Comparison of ENCODE assay signal across 8 mouse cellular contexts in the genomic region with DNA sequence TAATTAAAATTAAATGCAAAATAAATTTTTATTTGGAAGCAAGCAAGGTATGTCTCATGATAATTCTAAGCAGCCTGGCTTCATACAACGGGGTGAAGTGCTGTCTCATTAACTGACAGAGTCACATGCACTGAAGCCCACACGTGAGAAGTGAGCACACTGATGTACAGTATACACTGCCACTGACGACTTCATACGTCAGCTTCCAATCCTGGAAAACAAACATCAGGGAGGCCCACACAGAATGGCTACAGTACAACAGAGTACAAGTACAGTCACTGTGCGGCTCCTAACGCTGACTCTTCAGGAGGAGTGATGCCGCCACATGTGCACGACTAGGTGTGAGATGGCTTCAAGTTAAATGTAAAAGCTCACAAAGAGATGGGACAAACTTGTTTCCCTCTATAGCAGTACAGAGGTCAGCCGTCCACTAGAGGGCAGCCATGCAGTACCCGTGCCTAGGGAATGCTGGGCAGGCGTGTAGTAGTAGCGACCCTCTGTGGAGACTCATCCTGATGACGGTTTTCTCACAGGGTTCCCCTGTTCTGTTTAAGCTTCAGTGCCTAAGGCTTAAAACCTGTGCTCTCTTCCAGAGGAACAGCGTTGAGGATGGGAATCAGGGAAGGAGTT. TPM values are rescaled to one million over a fixed set of nuclear protein-coding genes. Genes with fewer than 3 reads are reported as not detected.
DNase-seq lines count a peak whose midpoint lies in the region; ATAC-seq and TF ChIP-seq lines count a peak whose summit lies in the region.

No protein-coding gene starts in this region.

- TF ChIP-seq POLR2A in ES-Bruce4 (IDR thresholded peaks at IDR 0.05; ENCODE audit: insufficient read depth, low read length) = no peak

- no peak overlapping the region for H3K4me2 ChIP-seq in forebrain, embryonic 15.5 days (replicated peaks)

- peak; percentile 86 for ATAC-seq in cerebellum, adult (ENCODE audit: insufficient number of reproducible peaks, low FRiP score, low TSS enrichment)
- peak; percentile 92 for ATAC-seq in forebrain, embryonic 15.5 days (replicated peaks)
- ATAC-seq in neutrophil, adult 5-6 weeks (ENCODE audit: extremely low read depth, insufficient number of reproducible peaks, low FRiP score, poor library complexity, severe bottlenecking) = peak; percentile 88

- H3K27ac ChIP-seq in ES-Bruce4 (ENCODE audit: insufficient read depth, low read length) = no peak overlapping the region
- no peak overlapping the region for H3K27ac ChIP-seq in forebrain, embryonic 15.5 days (replicated peaks)

- H3K27me3 ChIP-seq in ES-Bruce4 (ENCODE audit: control insufficient read depth, insufficient read depth, low read length, poor library complexity, severe bottlenecking) = no peaks in the 10 kb centered on the region
- H3K27me3 ChIP-seq in forebrain, embryonic 15.5 days = no peaks in the 10 kb centered on the region

- TF ChIP-seq EP300 in ES-Bruce4 (IDR thresholded peaks at IDR 0.05; ENCODE audit: insufficient read depth, low read depth, low read length) = no peak

- no peak overlapping the region for H3K4me3 ChIP-seq in ES-Bruce4 (ENCODE audit: low read depth, low read length)
- no peak overlapping the region for H3K4me3 ChIP-seq in forebrain, embryonic 15.5 days

- DNase-seq in heart, postnatal 14 days = peak; percentile 79 to 88
- peak; percentile 92 for DNase-seq in kidney, postnatal 4 days
- peak; percentile 59 to 72 for DNase-seq in lung, adult 18-20 months
- peak; percentile 39 for DNase-seq in testis, postnatal 14 days (ENCODE audit: low spot score)

- intact Hi-C loops in heart, postnatal 14 days (cut with DNase I) = loop anchor here (2.0 to 5.0 kb wide), 3 partner anchors 33 to 222 kb away; a partner anchor contains a TSS

- H3K4me1 ChIP-seq in ES-Bruce4 (ENCODE audit: control insufficient read depth, insufficient read depth, low read length) = peaks cover 2% of the 10 kb centered on the region
- H3K4me1 ChIP-seq in forebrain, embryonic 15.5 days = no peaks in the 10 kb centered on the region

- H3K9ac ChIP-seq in ES-Bruce4 (ENCODE audit: low read depth, poor library complexity, severe bottlenecking) = no peak overlapping the region
- H3K9ac ChIP-seq in forebrain, embryonic 15.5 days (replicated peaks) = no peak overlapping the region

- H3K9me3 ChIP-seq in ES-Bruce4 (replicated peaks; ENCODE audit: control insufficient read depth, insufficient read depth, low read length, poor library complexity, severe bottlenecking) = no peaks in the 10 kb centered on the region
- H3K9me3 ChIP-seq in forebrain, embryonic 15.5 days = no peaks in the 10 kb centered on the region

- TF ChIP-seq CTCF in ES-Bruce4 (IDR thresholded peaks at IDR 0.05; ENCODE audit: low read depth, low read length) = peak; percentile 99

- H3K36me3 ChIP-seq in ES-Bruce4 (ENCODE audit: control insufficient read depth, insufficient read depth, low read length, poor library complexity, severe bottlenecking) = peaks cover 8% of the 10 kb centered on the region
- peaks cover 40% of the 10 kb centered on the region for H3K36me3 ChIP-seq in forebrain, embryonic 15.5 days

- WGBS in forebrain, embryonic 15.5 days = 32% methylated on average over 14 of the region's 14 CpGs

RNA-seq across cellular contexts. Expression of a gene that starts 6.0 kb away (rescaled TPM):
- polyA plus RNA-seq in ES-Bruce4 (2011; ENCODE audit: insufficient read depth, insufficient read length, low read depth, missing spikeins) = 44.3 and 46.4 TPM in 2 replicates
- 20.0 and 20.3 TPM in 2 replicates for polyA plus RNA-seq in forebrain, embryonic 15.5 days (2015; fragmentation: Nextera tagmentation; extraction: Ambion mirVana)
- 1 to 10 TPM; 3.3 to 6.4 TPM for total RNA-seq in heart, postnatal 14 days (2021)
- total RNA-seq in neutrophil, adult 5-6 weeks (2017) = 81.0 and 93.7 TPM in 2 replicates

RNA-seq across cellular contexts. Expression of a gene that starts 34.2 kb away (rescaled TPM):
- polyA plus RNA-seq in ES-Bruce4 (2011; ENCODE audit: insufficient read depth, insufficient read length, low read depth, missing spikeins) = 48.3 and 60.0 TPM in 2 replicates
- polyA plus RNA-seq in forebrain, embryonic 15.5 days (2015; fragmentation: Nextera tagmentation; extraction: Ambion mirVana) = 111 and 118 TPM in 2 replicates
- total RNA-seq in heart, postnatal 14 days (2021) = 10 to 100 TPM; 23.6 to 26.4 TPM
- 82.5 and 90.5 TPM in 2 replicates for total RNA-seq in neutrophil, adult 5-6 weeks (2017)

RNA-seq across cellular contexts. Expression of a gene that starts 34.5 kb away (rescaled TPM):
- polyA plus RNA-seq in ES-Bruce4 (2011; ENCODE audit: insufficient read depth, insufficient read length, low read depth, missing spikeins) = 84.6 and 85.7 TPM in 2 replicates
- 82.5 and 86.7 TPM in 2 replicates for polyA plus RNA-seq in forebrain, embryonic 15.5 days (2015; fragmentation: Nextera tagmentation; extraction: Ambion mirVana)
- total RNA-seq in heart, postnatal 14 days (2021) = 10 to 100 TPM; 40.5 to 53.6 TPM
- 20.7 and 27.0 TPM in 2 replicates for total RNA-seq in neutrophil, adult 5-6 weeks (2017)

RNA-seq across cellular contexts. Expression of a gene that starts 47.3 kb away (rescaled TPM):
- 174 and 192 TPM in 2 replicates for polyA plus RNA-seq in ES-Bruce4 (2011; ENCODE audit: insufficient read depth, insufficient read length, low read depth, missing spikeins)
- 142 TPM in 2 replicates for polyA plus RNA-seq in forebrain, embryonic 15.5 days (2015; fragmentation: Nextera tagmentation; extraction: Ambion mirVana)
- 100 to 1,000 TPM; 175 to 187 TPM for total RNA-seq in heart, postnatal 14 days (2021)
- 542 and 583 TPM in 2 replicates for total RNA-seq in neutrophil, adult 5-6 weeks (2017)

RNA-seq across cellular contexts. Expression of a gene that starts 47.8 kb away (rescaled TPM):
- polyA plus RNA-seq in ES-Bruce4 (2011; ENCODE audit: insufficient read depth, insufficient read length, low read depth, missing spikeins) = 283 and 292 TPM in 2 replicates
- polyA plus RNA-seq in forebrain, embryonic 15.5 days (2015; fragmentation: Nextera tagmentation; extraction: Ambion mirVana) = 79.1 and 79.9 TPM in 2 replicates
- total RNA-seq in heart, postnatal 14 days (2021) = 10 to 100 TPM; 52.8 to 56.6 TPM
- total RNA-seq in neutrophil, adult 5-6 weeks (2017) = 37.3 and 48.8 TPM in 2 replicates

Comparison
In these comparisons a context has a peak if more than half of its experiments do, and no peak if none do; other contexts are left out.
1. DNase-seq: peak in every context shown above with its lines; median percentile 92 in kidney, postnatal 4 days; 84 in heart, postnatal 14 days; 66 in lung, adult 18-20 months; 39 in testis, postnatal 14 days.
2. RNA of a gene that starts 6.0 kb away (total RNA-seq): 81.0 to 93.7 TPM in neutrophil, adult 5-6 weeks; 3.3 to 6.4 TPM in heart, postnatal 14 days; every median in the first group is over 10 times any median in the second.
3. Peak in every context shown above with its lines, with median percentiles within 50 percentile points of each other: ATAC-seq.